Mouse (Mus musculus): Measurements from ENCODE around the gene Dcaf7. TPM values are rescaled to one million over a fixed set of nuclear protein-coding genes. Genes with fewer than 3 reads are reported as not detected.

Gene Dcaf7
- polyA plus RNA-seq, 1 experiment: 30.9 TPM

DNA sequence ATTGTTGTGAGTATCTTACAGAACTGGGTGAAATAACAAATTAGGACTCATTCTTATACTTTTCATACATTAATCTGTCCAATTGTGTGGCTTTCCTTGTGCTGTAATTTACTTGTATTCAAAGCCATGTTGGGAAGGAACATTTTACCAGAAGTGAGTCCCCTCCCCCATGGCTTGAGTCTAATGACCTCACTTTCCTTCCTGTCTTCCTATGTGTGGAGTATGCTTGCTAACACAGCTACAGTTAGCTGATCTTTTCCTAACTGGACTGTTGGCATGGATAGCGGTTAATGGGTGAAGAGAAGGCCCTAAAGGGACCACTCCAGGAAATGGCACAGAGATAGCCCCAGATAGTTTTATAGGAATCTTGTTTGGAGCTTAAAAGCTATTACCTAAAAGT, 61.6 kb downstream of the Dcaf7 start:
- 78% methylated on average over 1 of the region's 1 CpGs for WGBS
- Histone ChIP-seq H3K27me3 (ENCODE audit: control insufficient read depth, insufficient read depth, low read length) (no peaks in the 10 kb centered on the region), H3K27ac (ENCODE audit: insufficient read depth, low read depth, low read length) (no peak overlapping the region)

DNA sequence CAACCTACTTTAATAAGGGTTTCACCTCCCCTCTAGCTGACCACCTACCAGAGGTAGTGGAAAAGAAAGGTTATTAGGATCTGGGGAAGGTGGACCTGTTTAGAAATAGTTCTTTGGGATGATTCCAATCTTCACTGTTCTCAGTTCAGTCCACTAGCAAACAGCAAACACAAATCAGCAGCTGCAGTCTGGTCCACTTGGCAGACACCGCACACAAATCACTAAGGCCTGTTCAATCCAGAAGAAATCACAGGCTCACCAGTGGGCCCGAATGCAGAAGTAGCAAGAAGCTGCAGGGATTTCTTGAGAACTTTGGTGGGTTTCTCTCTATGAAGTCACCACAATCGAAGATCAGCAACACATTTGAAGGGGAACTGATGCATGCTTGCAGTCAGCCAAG, 66.2 kb downstream of the Dcaf7 start:
- WGBS: 82% methylated on average over 3 of the region's 3 CpGs
- Histone ChIP-seq H3K4me1 (ENCODE audit: control insufficient read depth, insufficient read depth, insufficient read length, low read length) (no peaks in the 10 kb centered on the region), H3K4me3 (ENCODE audit: low read depth, low read length) (no peak overlapping the region), H3K36me3 (ENCODE audit: control insufficient read depth, insufficient read depth, low read length) (peaks cover 9% of the 10 kb centered on the region), H3K27ac (ENCODE audit: insufficient read depth, low read depth, low read length) (no peak overlapping the region), H3K27me3 (ENCODE audit: control insufficient read depth, insufficient read depth, low read length) (no peaks in the 10 kb centered on the region)
- TF ChIP-seq CTCF (IDR thresholded peaks at IDR 0.05; ENCODE audit: extremely low read depth, insufficient read length, insufficient replicate concordance, low read depth, low read length) (no peak), POLR2A (IDR thresholded peaks at IDR 0.05; ENCODE audit: low read depth, low read length) (no peak)

More for the DNA sequence above, 61.6 kb downstream of the Dcaf7 start:
- TF ChIP-seq POLR2A (IDR thresholded peaks at IDR 0.05; ENCODE audit: low read depth, low read length): no peak
- TF ChIP-seq CTCF (IDR thresholded peaks at IDR 0.05; ENCODE audit: extremely low read depth, insufficient read length, insufficient replicate concordance, low read depth, low read length): no peak
- Histone ChIP-seq H3K4me1 (ENCODE audit: control insufficient read depth, insufficient read depth, insufficient read length, low read length) (no peaks in the 10 kb centered on the region), H3K36me3 (ENCODE audit: control insufficient read depth, insufficient read depth, low read length) (peaks cover 10% of the 10 kb centered on the region), H3K4me3 (ENCODE audit: low read depth, low read length) (no peak overlapping the region)

DNA sequence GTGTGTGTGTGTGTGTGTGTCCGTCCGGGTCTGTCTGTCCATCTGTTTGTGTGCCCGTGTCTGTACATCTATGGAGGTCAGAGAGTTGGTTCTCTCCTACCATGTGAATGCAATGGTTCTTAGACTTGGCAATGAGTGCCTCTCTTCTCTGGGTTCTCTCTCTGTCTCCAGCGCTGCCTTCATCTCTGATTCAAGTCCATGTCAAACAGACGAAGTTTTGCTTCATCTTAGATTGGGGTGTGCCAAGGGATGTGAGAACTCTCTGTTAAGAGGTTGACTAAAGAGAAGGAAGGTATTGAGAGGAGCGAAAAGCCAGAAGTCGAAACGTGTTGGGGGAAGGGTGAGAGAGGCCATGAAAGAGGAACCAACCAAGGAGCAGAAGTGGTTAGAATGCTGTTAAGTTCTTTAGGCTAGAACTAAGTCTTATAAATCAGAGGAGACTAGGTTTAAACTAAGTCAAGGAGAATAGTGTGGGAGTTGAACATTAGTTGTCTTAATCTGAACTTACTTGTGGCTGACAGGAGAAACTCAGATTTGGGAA, 69.4 kb downstream of the Dcaf7 start:
- Histone ChIP-seq H3K27me3 (ENCODE audit: control insufficient read depth, insufficient read depth, low read length) (no peaks in the 10 kb centered on the region), H3K36me3 (ENCODE audit: control insufficient read depth, insufficient read depth, low read length) (peaks cover 9% of the 10 kb centered on the region), H3K4me3 (ENCODE audit: low read depth, low read length) (no peak overlapping the region), H3K4me1 (ENCODE audit: control insufficient read depth, insufficient read depth, insufficient read length, low read length) (no peaks in the 10 kb centered on the region), H3K27ac (ENCODE audit: insufficient read depth, low read depth, low read length) (0 out of 2 replicates have a peak overlapping the region, but pooled peaks have one; percentile 12)
- TF ChIP-seq POLR2A (IDR thresholded peaks at IDR 0.05; ENCODE audit: low read depth, low read length): no peak
- TF ChIP-seq CTCF (IDR thresholded peaks at IDR 0.05; ENCODE audit: extremely low read depth, insufficient read length, insufficient replicate concordance, low read depth, low read length): no peak
- WGBS: 78% methylated on average over 8 of the region's 8 CpGs

Other genes with a start within 250 kb of the Dcaf7 start
- gene Cyb561, start 83.5 kb upstream of the Dcaf7 start, polyA plus RNA-seq (2012; rRNA removed): 36.2 and 56.3 TPM in 2 replicates
- 176 and 892 TPM in 2 replicates for gene Ace, start 68.9 kb upstream of the Dcaf7 start, polyA plus RNA-seq (2012; rRNA removed)
- not detected in 2 replicates for gene Ace3, start 42.2 kb upstream of the Dcaf7 start, polyA plus RNA-seq (2012; rRNA removed)
- gene Kcnh6, start 28.7 kb upstream of the Dcaf7 start, polyA plus RNA-seq (2012; rRNA removed): 0.88 and 2.6 TPM in 2 replicates
- gene Taco1, start 29.2 kb downstream of the Dcaf7 start, polyA plus RNA-seq (2012; rRNA removed): 8.3 TPM in 2 replicates
- 10.0 and 15.1 TPM in 2 replicates for gene Map3k3, start 47.7 kb downstream of the Dcaf7 start, polyA plus RNA-seq (2012; rRNA removed)
- not detected in 2 replicates for gene Gm10840, start 124.0 kb downstream of the Dcaf7 start, polyA plus RNA-seq (2012; rRNA removed)
- gene Limd2, start 124.0 kb downstream of the Dcaf7 start, polyA plus RNA-seq (2012; rRNA removed): 11.8 and 21.7 TPM in 2 replicates
- 4.4 and 7.4 TPM in 2 replicates for gene Strada, start 165.3 kb downstream of the Dcaf7 start, polyA plus RNA-seq (2012; rRNA removed)
- 2.2 and 4.8 TPM in 2 replicates for gene Ccdc47, start 179.5 kb downstream of the Dcaf7 start, polyA plus RNA-seq (2012; rRNA removed)
- 2.1 and 5.2 TPM in 2 replicates for gene Ddx42, start 180.1 kb downstream of the Dcaf7 start, polyA plus RNA-seq (2012; rRNA removed)
- gene Ftsj3, start 219.2 kb downstream of the Dcaf7 start, polyA plus RNA-seq (2012; rRNA removed): 2.8 and 3.9 TPM in 2 replicates
- gene Psmc5, start 219.3 kb downstream of the Dcaf7 start, polyA plus RNA-seq (2012; rRNA removed): 10.2 and 19.4 TPM in 2 replicates
- 40.6 and 101 TPM in 2 replicates for gene Smarcd2, start 236.1 kb downstream of the Dcaf7 start, polyA plus RNA-seq (2012; rRNA removed)
- 0.05 TPM in 2 replicates for gene Tcam1, start 239.8 kb downstream of the Dcaf7 start, polyA plus RNA-seq (2012; rRNA removed)